Mouse (Mus musculus): ENCODE results near the gene Tmem107. TPM values are rescaled to one million over a fixed set of nuclear protein-coding genes. Genes with fewer than 3 reads are reported as not detected.
A peak's percentile ranks its signal among the peaks of the same experiment; 100 is the strongest.

The Tmem107 gene
- total and polyA plus RNA-seq, 3 experiments = 22.6 to 31.3 (median 30.1) TPM

DNA sequence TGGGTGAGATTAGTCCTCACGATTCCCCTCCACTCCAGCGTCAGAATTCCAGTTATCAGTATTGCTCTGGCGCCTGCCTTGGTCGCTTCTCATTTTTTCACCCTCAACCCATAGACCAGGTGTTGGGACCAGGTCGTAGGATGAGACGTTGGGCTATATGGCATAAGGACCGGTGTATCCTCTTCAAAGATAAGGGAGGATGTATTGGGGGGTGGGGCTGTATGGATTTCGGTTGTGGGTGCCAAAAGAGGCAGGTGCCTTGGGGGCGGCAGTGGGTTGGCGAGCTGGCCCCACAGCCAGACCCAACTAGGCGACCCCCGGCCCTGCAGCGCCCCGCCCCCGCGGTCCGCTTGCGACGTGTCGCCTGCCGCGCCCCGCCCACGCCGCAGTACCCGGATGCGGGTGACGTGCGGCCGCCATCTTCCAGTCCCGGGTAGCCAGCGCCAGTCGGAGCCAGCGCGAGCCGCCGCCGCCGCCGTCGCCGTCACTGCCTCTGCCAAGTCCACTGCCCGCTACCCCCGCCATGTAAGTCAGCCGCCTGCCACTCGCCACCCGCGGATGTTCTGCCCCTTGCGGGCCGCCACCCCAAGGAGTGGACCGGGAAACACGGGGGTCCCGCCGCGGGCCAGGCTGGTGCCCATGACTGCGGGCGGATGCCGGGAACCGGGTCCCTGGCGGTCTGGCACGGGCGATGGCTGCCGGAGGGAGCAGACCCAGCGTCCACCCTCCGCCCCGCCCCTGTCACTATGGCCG lies 17.7 kb downstream of the Tmem107 start, which contains the start of gene Vamp2 (continued):
- TF ChIP-seq ZC3H11A (IDR thresholded peaks at IDR 0.05; ENCODE audit: low read depth, low read length) = no peak
- no peak for TF ChIP-seq IRF4 (IDR thresholded peaks at IDR 0.05; ENCODE audit: low read depth, low read length)
- peak; percentile 82; the same call in 1 of the 2 replicates for TF ChIP-seq POLR2AphosphoS2 (IDR thresholded peaks at IDR 0.05; ENCODE audit: low read depth, low read length)
- no peak for TF ChIP-seq CTCF (conservative IDR thresholded peaks at IDR 0.05 in 1 of 2, IDR thresholded peaks at IDR 0.05 in 1 of 2; ENCODE audit: low read depth in 2 of 2, low read length in 2 of 2)
- no peak for TF ChIP-seq GABPA (IDR thresholded peaks at IDR 0.05; ENCODE audit: insufficient replicate concordance, low read depth, low read length)
- 0 out of 2 replicates have a peak, but pooled peaks have one; percentile 20 for TF ChIP-seq BHLHE40 (IDR thresholded peaks at IDR 0.05; ENCODE audit: low read depth, low read length)
- TF ChIP-seq CHD1 (IDR thresholded peaks at IDR 0.05; ENCODE audit: low read depth, low read length) = peak; percentile 53; the same call in 1 of the 2 replicates
- TF ChIP-seq TCF12 (IDR thresholded peaks at IDR 0.05; ENCODE audit: low read depth, low read length) = peak; percentile 70
- TF ChIP-seq E2F4 (IDR thresholded peaks at IDR 0.05; ENCODE audit: insufficient replicate concordance, low read depth, low read length) = no peak
- no peak for TF ChIP-seq JUN (IDR thresholded peaks at IDR 0.05; ENCODE audit: insufficient read depth, low read depth, low read length)
- TF ChIP-seq UBTF (IDR thresholded peaks at IDR 0.05; ENCODE audit: low read depth, low read length) = 0 out of 2 replicates have a peak, but pooled peaks have one; percentile 86
- no peak for TF ChIP-seq ZKSCAN1 (IDR thresholded peaks at IDR 0.05; ENCODE audit: borderline replicate concordance, low read depth, low read length)
- peak; percentile 81 for TF ChIP-seq ELF1 (IDR thresholded peaks at IDR 0.05; ENCODE audit: low read depth, low read length)
- no peak for TF ChIP-seq SMC3 (IDR thresholded peaks at IDR 0.05; ENCODE audit: low read depth, low read length)
- TF ChIP-seq MXI1 (IDR thresholded peaks at IDR 0.05; ENCODE audit: low read depth, low read length) = peak; percentile 71; the same call in 1 of the 2 replicates
- TF ChIP-seq TBP (conservative IDR thresholded peaks at IDR 0.05; ENCODE audit: low read depth, low read length) = no peak
- peak; percentile 38; the same call in 1 of the 2 replicates for TF ChIP-seq NRF1 (IDR thresholded peaks at IDR 0.05; ENCODE audit: low read depth, low read length)
- TF ChIP-seq NELFE (IDR thresholded peaks at IDR 0.05; ENCODE audit: low read depth, low read length) = peak; percentile 87
- peak; percentile 85 for TF ChIP-seq POLR2A (IDR thresholded peaks at IDR 0.05; ENCODE audit: low read depth, low read length)
- TF ChIP-seq CHD2 (IDR thresholded peaks at IDR 0.05; ENCODE audit: low read length) = 0 out of 2 replicates have a peak, but pooled peaks have one; percentile 17
- TF ChIP-seq ZMIZ1 (IDR thresholded peaks at IDR 0.05; ENCODE audit: low read depth, low read length) = 0 out of 2 replicates have a peak, but pooled peaks have one; percentile 57
- TF ChIP-seq MAX (IDR thresholded peaks at IDR 0.05; ENCODE audit: low read length) = no peak

- no peaks in the 10 kb centered on the region for H3K9me3 ChIP-seq (replicated peaks; ENCODE audit: low read length)
- in situ Hi-C loops (cut with MboI; ENCODE audit: low pct_ligation_motif_present, low pct_unique_long_range_greater_than_20kb, low sequenced_read_pairs) = loop anchor here (25.0 kb wide), 1 partner anchor 923 kb away; the partner anchor contains the start of genes Acadvl, Dlg4 and Dvl2
- H3K4me1 ChIP-seq (ENCODE audit: control insufficient read depth in 1 of 2, insufficient read depth in 2 of 2) = peaks cover 23 to 51% of the 10 kb centered on the region in 2 experiments
- peak overlapping the region; percentile 96 for H3K9ac ChIP-seq (ENCODE audit: insufficient read depth, low read depth)
- H3K79me2 ChIP-seq (replicated peaks; ENCODE audit: control insufficient read depth, extremely low read depth, insufficient read depth, poor library complexity, severe bottlenecking) = peaks cover 29% of the 10 kb centered on the region
- dilution Hi-C loops (cut with MboI; ENCODE audit: extremely low pct_ligation_motif_present, extremely low pct_unique_long_range_greater_than_20kb, low sequenced_read_pairs) = no loop called here
- peak overlapping the region; percentile 89 to 99 (median 89) for H3K4me3 ChIP-seq (replicated peaks in 1 of 3; ENCODE audit: low read depth in 2 of 3, low read length in 2 of 3, poor library complexity in 1 of 3)
- peak overlapping the region; percentile 71 for H3K4me2 ChIP-seq (ENCODE audit: insufficient read depth, low read depth, poor library complexity, severe bottlenecking)
- H3K27me3 ChIP-seq (replicated peaks) = peaks cover 18% of the 10 kb centered on the region
- TF ChIP-seq SIN3A (IDR thresholded peaks at IDR 0.05; ENCODE audit: low read length) (peak; percentile 76), UBTF (IDR thresholded peaks at IDR 0.05; ENCODE audit: low read depth, low read length) (0 out of 2 replicates have a peak, but pooled peaks have one; percentile 30), PAX5 (IDR thresholded peaks at IDR 0.05; ENCODE audit: low read length) (no peak), CHD1 (IDR thresholded peaks at IDR 0.05; ENCODE audit: low read depth, low read length) (0 out of 2 replicates have a peak, but pooled peaks have one; percentile 61), MXI1 (IDR thresholded peaks at IDR 0.05; ENCODE audit: low read depth, low read length) (peak; percentile 20; the same call in 1 of the 2 replicates), BHLHE40 (IDR thresholded peaks at IDR 0.05; ENCODE audit: low read depth, low read length) (0 out of 2 replicates have a peak, but pooled peaks have one; percentile 3), NRF1 (IDR thresholded peaks at IDR 0.05; ENCODE audit: low read depth, low read length) (no peak; the same call in 1 of the 2 replicates)
- peaks cover 23 to 37% of the 10 kb centered on the region in 2 experiments for H3K36me3 ChIP-seq (replicated peaks in 1 of 2; ENCODE audit: control insufficient read depth in 1 of 2, insufficient read depth in 1 of 2, low read length in 1 of 2)
- peak overlapping the region; percentile 57 for H3K27ac ChIP-seq (ENCODE audit: insufficient read depth, low read depth)
- DNase-seq (ENCODE audit: extremely low read depth) = no peak
Measured at GRCm38 (mm10) chr11:69088856-69089615, 18.4 kb downstream of the Tmem107 start.
